Mouse (Mus musculus): ENCODE data around the gene Fth1.
"Not testable (repeated sequence)": the region's sequence is repeated elsewhere in the genome, so short reads cannot be mapped to it uniquely, and the experiment has no call there.

Fth1 gene

DNA sequence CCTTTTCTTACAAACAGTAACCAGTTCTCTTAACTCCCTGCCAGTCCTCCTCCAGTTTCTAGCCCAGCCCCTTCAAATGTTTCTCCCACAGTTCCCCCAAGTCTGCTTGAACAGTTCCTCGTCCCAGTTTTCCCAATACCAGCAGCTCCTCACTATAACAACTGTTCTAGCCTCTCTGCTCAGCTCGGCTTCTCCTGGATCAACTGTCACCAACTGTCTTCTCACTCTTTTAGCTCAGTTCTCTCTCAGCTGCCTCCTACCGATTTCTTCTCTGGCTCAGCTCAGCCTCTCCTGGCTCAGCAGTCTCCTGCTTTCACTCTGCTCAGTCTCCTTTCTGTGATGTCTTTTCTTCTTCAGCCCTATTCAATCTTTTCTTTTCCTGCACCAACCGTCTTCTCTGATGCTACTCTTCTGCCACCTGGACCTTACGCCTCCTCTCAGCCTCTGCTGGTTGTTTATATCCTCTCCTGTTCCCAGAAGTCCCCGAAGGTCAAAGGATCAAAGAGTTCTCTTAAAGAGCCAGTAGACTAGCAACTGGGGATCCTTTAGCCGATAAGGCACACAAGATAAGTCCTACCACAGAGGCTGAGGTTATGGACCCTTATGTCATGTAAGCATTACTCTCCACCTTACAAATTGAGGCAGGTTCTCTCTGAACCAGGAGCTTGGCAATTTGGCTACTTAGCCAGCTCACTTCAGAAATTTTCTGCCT, 16.0 kb upstream of the Fth1 start:
- no peak for DNase-seq

DNA sequence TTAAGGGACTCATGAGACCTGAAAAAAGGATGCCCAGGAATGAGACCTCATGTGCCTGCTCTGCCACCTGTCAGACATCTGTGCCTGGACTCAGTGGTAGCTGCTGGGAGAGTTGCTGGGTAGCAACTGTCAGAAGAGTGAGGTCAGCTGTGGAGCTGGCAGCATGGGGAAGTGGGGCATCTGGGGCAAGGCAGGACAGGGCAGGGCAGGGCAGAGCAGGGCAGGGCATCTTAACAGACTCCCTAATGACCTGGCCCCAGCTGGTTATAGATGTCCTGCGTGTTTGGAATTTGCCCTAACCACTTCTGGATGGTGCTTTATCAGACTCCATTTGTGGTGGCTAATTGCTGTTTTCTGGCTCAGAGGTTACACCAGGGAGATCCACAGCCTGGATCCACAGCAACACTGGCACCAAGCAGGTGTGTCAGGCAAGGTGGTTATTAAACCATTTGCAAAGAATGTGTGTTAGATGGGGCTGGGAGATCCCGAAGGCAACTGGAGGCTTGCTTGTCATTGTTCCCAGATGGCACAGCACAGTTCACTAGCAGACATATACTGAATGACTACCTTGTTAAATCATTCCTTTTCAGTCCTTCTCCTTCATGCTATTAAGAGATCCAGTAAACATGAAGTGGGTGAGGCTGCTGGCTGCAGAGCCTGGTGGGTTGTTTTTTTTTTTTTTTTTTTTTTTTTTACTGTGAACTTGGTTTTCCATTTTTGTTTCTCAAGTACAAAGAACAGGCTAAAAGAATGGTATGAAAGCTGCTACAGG, 14.1 kb upstream of the Fth1 start:
- no peak for DNase-seq

DNA sequence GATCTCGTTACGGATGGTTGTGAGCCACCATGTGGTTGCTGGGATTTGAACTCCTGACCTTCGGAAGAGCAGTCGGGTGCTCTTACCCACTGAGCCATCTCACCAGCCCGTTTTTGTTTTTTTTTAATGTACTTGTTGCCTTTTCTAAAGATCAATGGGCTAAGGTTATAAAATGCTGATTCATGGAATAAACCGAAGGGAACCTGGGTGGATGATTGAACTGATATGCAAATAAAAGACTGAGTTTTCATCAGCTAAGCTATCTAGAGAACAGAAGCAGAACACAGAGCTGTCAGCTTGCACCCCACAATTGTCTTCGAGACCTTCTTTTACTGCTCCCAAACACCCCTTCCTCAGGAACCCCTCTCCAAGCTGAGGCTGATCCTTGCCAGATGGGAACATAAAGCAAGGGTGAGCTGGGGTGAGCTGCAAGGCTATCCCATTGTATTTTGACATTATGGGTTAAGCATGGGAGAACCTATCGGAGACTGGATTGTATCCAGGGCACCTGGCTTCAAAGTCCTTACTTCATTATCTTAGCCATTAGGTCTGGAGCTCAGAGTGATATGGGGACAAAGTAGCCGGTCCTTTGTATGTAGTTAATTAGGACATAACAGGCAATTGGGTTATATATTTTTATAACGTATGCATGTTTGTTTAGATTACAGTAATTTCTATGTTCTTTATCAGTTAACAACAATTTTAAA, 12.2 kb upstream of the Fth1 start:
- DNase-seq = no peak

GRCm38 (mm10) chr19:9974853-9975252, 5.5 kb upstream of the Fth1 start:
- DNase-seq = not testable (repeated sequence)

DNA sequence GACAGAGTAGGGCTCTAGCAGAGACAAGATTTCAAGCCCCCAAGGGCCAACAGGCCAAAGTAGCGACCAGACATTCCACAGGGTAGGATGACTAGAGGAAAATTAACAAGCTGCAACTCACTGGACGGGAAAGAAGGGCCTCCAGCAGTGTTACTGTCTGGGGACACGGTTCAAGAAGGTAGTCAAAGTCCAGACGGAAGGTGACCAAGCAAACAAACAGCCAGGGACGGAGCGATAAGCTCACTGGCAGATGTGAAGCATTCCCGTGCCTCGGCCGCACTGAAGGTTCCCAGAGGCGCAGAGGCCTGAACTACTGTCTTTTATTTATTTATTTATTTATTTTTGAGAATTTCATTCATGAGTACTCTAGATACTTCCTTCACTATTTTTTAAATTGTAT, 3.3 kb upstream of the Fth1 start:
- no peak for DNase-seq

DNA sequence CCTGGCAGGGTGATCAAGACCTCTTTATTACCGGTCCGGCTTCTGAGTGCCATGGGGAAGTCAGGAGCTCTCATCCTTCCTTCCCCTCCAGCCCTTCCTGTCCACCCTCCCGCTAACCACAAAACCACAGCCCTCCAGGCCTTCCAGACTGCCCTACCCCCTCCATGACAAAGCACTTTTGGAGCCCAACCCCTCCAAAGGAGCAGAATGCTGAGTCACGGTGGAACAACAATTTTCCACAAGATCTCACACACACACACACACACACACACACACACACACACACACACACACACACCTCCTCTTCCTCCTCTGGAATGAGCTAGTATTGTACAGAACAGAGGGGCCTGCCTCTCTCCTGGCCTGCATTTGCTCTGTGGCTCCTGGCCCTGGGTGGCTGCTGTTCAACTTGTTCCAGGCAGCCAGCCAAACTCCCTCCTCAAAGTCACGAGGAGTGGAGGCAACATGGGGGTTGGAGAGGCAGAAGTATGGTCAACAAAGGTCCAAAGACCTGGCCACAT, 1.9 kb upstream of the Fth1 start:
- DNase-seq = peak; percentile 45

DNA sequence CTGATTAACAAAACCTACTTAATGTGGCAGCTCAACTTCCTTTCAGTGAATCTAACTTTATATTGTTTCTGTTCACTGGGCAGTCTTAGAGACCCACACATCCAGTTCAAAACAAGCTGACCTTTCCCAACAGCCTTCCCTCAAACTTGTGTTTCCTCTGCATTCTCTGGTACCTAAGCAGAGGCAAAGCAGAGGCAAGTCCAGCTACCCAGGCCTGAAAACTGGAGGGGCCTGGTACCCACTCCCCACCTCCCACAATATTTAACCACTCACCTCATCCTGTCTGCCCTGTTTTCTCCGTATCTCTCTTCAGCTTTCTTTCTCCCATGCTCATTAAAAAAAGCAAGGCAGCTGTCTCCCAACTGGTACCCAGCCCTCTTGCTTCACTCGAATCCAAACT, 1.2 kb upstream of the Fth1 start:
- no peak for DNase-seq

DNA sequence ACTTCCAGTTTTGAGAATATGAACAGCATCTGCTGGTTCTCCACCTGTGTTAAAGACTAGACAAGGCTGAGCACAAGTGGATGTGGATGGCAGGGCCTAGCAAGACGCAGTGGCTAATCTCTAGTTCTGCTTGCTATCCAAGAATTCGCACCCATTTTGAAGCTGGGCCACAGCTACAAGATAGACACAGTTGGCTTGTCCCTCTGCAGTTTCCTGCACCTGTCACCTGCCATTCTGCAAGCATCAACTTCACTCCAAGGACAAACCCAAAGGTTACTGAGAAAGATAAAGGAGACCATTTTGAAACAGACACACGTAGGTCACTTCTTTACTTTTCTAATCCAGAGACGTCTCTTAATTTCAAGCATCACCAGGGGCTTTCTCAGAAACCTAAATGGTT, 1.2 kb downstream of the Fth1 start:
- peak; percentile 44 for DNase-seq

- DNase-seq = peak; percentile 95
Observed at GRCm38 (mm10) chr19:9982151-9982851, 1.9 kb downstream of the Fth1 start.

DNA sequence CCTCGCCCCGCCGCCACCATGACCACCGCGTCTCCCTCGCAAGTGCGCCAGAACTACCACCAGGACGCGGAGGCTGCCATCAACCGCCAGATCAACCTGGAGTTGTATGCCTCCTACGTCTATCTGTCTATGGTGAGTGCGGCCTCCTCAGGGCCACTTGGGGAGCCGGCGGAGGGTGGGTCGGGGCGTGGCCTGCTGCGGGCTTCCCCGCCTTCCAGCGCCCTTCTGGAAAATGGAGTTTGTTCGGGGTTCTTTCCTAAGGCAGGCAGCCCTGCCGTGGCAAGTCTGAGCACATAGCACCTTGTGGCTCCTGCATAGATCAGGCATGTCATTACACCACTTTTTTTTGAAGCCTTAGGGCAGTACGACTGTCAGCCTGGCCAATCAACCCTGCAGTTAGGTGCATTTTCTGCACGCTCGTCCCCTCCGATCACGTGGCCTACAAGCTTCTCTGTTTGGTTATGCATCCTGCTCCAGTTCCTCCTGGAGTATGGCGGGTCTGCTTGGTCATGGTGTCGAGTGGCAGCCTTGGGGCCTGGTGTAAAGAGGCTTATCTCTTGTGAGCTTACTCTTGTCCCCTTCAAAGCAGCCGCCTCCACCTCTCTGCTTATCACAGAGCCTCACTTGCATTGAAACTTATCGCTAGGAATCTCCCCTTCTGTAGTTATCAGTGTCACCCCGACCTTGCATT, 2.6 kb downstream of the Fth1 start:
- DNase-seq = peak; percentile 76

- peak; percentile 28 for DNase-seq
Observed at GRCm38 (mm10) chr19:9984111-9985055, 4.0 kb downstream of the Fth1 start.

- DNase-seq = peak; percentile 26
Observed at GRCm38 (mm10) chr19:9985190-9985899, 4.9 kb downstream of the Fth1 start.

- DNase-seq = no peak
Observed at GRCm38 (mm10) chr19:9985900-9986421, 5.6 kb downstream of the Fth1 start.

DNA sequence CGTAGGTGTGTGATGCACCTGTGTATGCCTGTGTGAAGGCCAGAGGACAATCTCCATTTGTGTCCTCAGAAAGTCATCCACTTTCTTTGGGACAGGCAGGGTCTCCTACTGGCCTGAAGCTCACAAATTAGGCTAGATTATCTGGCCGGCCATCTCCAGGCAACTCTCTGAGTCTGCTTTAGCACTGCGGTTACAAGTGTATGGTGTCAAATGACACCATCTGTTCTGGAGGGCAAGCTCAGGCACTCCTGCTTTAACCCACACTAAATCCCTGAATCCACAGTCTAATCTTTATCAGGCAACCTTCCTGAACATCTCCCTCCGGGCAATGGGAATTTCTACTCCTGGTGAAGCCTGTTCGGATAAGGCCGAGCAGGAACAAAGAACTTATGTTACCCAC, 6.8 kb downstream of the Fth1 start:
- no peak for DNase-seq

GRCm38 (mm10) chr19:9987593-9987992, 7.2 kb downstream of the Fth1 start:
- DNase-seq = no peak

DNA sequence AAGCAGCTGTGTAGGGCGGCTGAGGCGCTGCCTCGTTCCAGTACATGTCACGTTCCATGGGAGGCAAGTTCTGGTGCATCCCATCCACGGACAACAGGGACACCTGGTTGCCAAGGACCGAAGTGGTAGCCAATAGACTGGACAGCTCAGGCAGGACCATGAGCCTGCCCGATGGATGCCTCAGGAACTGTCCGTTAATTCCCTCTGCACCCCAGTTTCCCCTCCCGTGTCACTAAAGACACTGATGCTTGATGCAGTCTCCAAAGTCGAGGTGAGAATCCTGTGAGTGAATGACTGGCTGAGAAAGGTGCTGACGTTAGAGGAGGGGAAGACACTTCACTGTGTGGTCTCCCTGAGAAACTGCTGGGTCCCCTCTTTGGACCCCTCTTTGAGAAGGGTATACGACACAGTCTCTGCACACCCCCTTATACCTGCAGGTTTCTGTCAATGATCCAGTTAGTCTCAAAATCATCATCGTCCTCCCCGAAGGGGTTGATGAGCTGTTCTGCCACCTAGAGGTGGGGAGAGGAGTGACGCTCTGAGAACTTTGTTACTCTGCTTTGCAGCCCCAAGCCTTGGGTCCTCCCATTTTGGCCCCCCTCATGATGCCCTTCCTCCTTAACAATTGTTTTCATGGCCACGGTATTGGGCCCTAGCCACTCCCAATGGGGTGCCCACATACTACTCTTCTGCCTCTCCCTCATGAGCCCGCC, 8.9 kb downstream of the Fth1 start:
- peak; percentile 14 for DNase-seq

DNA sequence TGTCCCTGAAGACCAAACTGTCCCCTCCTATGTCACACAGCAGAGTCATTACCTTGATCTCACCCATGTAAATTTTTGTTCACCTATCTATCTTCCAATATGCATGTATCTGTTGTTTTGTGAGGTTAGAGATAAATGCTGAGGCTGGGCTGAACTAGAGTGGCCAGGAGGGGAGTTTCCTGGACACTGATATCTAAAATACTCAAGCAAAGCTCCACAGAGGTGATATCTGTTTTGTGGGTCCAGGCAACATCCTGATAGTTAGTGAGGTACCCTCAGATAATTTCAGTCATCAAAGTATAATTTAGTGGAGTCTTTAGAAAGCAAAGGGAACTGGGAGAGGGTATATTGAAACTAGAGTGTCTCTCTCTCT, 9.5 kb downstream of the Fth1 start:
- no peak for DNase-seq

- peak; percentile 68 for DNase-seq
Observed at GRCm38 (mm10) chr19:9991304-9991703, 10.9 kb downstream of the Fth1 start.
